Mouse (Mus musculus): ENCODE measurements around the gene Slc39a7.
"Not testable (repeated sequence)": the region's sequence is repeated elsewhere in the genome, so short reads cannot be mapped to it uniquely, and the experiment has no call there.

Slc39a7 gene

GRCm38 (mm10) chr17:34030861-34031326, 588 bp downstream of the Slc39a7 start:
- DNase-seq (ENCODE audit: extremely low read depth, low read depth, low spot score), result no peak

DNA sequence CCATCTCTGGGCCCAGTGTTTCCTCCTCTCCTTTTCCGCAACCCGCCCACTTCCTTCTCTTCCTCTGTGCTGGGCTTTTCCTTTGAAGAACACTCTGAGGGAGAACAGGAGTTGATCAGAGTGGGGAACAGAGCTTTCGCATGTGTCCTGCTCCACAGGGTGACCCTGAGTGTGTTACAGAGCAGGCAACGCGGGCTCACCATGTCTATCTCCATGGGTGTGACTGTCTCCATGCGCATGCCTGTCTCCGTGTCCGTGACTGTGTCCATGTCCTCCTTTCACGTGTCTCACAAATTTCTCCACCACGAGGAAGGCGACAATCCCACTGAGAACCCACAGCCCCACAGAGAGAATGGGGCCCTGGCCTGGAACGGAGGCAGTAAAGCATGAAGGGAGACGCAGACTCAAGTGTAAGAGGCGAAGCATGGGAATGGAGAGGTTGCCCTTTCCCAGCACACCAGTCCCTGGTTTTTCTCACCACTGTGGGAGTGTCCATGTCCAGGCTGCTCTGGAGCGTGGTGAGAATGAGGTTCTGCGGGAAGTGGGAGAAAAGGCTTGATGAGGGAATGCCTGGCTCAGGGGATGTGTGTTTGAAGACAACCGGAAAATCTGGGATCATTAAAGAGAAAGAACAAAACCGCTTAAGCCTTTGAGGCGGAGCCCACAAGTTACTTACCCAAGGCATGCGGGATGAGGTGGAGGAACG, 1.4 kb downstream of the Slc39a7 start:
- DNase-seq (ENCODE audit: extremely low read depth, low read depth, low spot score), result no peak

- no peak for DNase-seq (ENCODE audit: extremely low read depth, low read depth, low spot score)
These were observed 2.2 kb downstream of the Slc39a7 start for GRCm38 (mm10) chr17:34029150-34029889.

DNA sequence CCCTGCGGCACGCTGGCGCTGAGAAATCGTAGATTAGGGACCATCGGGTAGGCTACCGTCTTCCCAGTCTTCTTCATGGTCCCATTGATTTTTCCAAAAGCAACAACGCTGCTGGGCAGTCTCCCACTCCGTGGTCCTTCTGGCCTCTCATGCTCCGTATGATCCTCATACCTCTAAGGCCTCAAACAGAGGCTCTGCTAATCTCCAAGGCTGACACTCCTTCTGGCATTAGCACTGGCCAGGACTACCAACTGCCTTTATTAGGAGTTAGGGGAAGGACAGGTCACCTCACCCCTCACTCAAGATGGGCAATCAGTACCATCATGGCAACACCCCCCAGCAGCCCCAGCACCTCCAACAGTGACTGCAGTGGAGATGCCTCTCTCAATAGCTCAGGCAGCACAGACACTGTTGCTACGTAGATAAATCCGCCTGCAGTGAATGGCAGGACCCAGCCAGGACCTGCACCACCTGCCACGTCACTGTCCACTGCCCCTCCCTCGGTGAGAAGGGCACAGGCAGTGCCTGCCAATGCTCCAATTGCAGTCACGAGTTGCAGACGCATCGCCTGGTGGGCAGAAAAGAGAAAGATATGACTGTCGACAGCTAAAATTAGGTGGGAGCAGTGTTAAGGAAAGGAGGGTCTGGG, 2.9 kb downstream of the Slc39a7 start:
- DNase-seq (ENCODE audit: extremely low read depth, low read depth, low spot score), result no peak

DNA sequence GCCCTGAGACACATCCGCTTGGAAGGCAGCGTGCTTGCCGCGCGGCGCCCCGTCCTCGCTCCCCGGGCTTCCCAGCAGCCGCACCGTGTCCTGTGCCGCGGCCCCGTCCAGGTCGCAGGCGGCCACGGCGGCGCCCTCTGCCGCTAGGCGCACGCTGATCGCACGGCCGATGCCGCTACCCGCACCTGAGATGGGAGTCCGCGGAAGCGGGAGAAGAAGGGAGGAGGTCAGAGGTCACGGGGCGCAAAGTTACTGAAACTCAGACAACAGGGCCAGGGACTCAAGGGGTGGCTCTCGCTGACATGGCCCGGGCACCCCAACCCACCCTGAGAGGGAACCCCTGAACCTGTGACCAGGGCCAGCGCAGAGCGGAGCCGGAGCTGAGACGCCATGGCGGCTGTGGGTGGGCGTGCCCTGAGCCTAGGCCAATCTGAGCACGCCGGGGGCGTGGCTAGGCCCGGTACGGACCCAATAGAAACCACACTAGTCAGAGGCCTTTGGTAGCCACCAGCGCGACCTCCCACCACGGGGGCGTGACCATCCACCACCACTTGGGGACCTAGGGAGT, 3.7 kb downstream of the Slc39a7 start, which contains the start of gene H2-Ke6:
Gene H2-Ke6, minus strand, starts transcription at position 405 of the 568 bp plus-strand sequence.
- DNase-seq (ENCODE audit: extremely low read depth, low read depth, low spot score), result peak; percentile 25

GRCm38 (mm10) chr17:34026917-34027655, 4.4 kb downstream of the Slc39a7 start:
- DNase-seq (ENCODE audit: extremely low read depth, low read depth, low spot score), result peak; percentile 21

GRCm38 (mm10) chr17:34026221-34026620, 5.3 kb downstream of the Slc39a7 start:
- no peak for DNase-seq (ENCODE audit: extremely low read depth, low read depth, low spot score)

- no peak for DNase-seq (ENCODE audit: extremely low read depth, low read depth, low spot score)
These were observed 5.7 kb downstream of the Slc39a7 start for GRCm38 (mm10) chr17:34025756-34026151.

GRCm38 (mm10) chr17:34024861-34025755, 6.4 kb downstream of the Slc39a7 start:
- DNase-seq (ENCODE audit: extremely low read depth, low read depth, low spot score), result no peak

GRCm38 (mm10) chr17:34024317-34024821, 7.1 kb downstream of the Slc39a7 start, which contains the start of gene Ring1:
Gene Ring1 (minus strand): TSS chr17:34024680.
- DNase-seq (ENCODE audit: extremely low read depth, low read depth, low spot score), result no peak

DNA sequence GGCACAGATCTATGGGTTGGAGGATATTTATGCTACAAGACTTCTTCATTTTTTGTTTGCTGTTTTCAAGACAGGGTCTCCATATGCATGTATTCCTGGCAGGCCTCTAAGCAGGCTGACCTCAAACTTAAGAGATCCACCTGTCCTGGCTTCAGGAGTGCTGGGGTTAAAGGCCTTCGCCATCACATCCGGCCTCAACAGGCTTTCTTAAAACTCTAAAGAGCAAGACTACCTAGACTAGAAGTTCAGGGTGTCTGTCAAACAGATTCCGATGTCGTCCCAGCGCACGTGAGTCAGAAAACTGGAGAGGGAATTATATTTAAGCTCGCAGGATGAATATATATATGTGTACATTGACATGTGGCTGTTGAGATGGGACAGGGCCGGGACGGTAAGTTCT, 7.8 kb downstream of the Slc39a7 start:
- DNase-seq (ENCODE audit: extremely low read depth, low read depth, low spot score), result no peak

GRCm38 (mm10) chr17:34022987-34023386, 8.5 kb downstream of the Slc39a7 start:
- DNase-seq (ENCODE audit: extremely low read depth, low read depth, low spot score), result no peak

- no peak for DNase-seq (ENCODE audit: extremely low read depth, low read depth, low spot score)
These were observed 9.1 kb downstream of the Slc39a7 start for GRCm38 (mm10) chr17:34022414-34022783.

DNA sequence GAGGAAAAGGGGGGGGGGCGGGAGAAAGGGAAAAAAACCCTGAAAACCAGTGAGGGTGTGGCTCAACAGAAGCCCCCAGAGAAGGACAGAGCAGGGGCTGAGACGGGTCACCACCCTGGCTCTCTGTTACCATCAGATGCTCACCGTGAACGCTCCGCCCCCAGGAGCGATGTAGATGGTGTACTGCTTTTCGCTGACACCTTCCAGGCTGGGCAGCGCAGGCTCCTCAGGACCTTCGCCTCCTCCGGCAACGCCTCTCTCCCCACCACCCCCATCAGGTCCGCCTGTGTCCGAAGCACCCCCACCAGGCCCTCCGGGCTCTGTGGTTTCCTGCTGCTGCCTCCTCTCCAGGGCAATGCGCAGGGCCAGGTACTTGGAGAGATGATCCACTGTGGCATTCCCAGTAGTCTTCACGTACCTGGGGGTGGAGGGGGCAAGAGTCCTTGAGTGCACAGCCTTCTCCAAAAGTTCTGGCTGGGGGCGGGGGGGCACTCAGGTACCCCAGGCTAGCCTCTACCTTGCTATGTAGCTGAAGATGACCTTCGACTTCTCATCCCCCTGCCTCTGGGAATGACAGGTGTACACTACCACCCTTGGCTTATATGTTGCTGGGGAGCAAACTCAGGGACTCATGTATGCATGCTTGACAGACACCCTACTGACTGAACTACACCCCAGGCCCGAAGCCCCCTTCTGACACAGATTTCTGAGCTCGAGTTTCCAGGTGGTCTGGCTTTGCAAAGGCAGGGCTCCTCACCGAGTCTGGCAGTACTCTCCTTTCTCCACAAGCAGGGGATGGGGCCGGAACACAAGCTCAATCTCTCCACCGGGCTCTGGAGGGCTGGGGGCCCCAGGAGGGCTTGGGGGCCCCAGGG, 9.7 kb downstream of the Slc39a7 start:
- DNase-seq (ENCODE audit: extremely low read depth, low read depth, low spot score), result no peak

GRCm38 (mm10) chr17:34013436-34013835, 18.0 kb downstream of the Slc39a7 start:
- DNase-seq (ENCODE audit: extremely low read depth, low read depth, low spot score), result no peak

DNA sequence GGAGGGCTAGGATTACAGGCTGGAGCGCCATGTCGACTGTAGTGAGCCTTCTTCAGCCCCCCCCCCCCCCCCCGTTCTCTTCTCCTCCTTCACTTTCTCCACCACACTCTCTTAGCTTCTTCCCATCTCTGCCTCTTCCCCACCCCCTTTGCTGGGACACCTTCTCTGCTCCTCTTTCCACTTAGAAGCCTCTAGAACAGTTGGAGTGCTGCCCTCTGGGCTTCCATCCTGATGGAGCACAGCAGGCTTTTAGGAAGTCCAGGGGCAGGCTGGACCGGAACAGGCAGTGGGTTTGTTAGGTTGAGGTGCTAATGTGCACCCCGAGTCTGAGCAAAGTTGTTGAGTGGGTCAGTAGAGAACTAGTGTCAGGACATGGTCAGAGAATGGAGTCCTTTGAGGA, 21.3 kb downstream of the Slc39a7 start:
- no peak for DNase-seq (ENCODE audit: extremely low read depth, low read depth, low spot score)

GRCm38 (mm10) chr17:34006570-34006969, 24.9 kb downstream of the Slc39a7 start:
- DNase-seq (ENCODE audit: extremely low read depth, low read depth, low spot score), result no peak

DNA sequence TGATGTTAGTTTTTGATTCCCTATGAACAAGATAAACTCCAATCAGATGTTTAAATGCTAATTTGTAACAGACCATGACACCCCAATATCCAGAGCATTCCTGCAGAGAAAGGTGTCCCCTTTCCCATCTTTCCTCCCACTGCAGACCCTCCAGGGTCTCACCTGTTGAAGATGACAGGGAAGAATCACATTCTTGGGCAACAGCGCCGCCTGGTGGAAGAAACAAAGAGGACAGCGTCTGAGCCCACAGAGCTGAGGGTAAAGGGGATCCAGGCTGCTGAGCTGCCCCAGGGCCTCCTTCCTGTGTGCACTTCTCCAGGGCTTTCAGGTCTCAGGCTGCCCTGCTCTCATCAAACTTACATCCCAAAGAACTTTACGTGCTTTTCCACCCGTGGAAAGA, 28.1 kb downstream of the Slc39a7 start:
- DNase-seq (ENCODE audit: extremely low read depth, low read depth, low spot score), result no peak

DNA sequence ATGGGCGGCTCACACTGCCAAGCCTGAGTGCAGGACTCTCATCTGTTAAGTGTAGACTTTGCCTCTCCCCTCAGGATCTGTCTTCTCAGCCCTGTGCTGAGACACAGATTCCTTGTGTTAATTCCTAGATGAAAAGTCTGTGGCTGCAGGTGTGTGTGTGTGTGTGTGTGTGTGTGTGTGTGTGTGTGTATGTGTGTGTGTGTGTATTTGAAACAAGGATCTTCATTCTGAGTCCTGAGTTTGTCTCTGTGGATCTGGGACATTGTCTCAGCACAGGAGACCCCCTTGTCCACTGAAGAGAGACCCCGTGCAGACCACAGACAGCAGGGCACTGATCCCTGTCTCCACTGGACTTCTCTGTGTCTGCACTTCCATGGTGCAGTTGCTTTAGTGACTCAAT, 30.7 kb downstream of the Slc39a7 start:
- DNase-seq (ENCODE audit: extremely low read depth, low read depth, low spot score), result not testable (repeated sequence)

All from fat pad, adult 2 months (tissue).